Mouse (Mus musculus) heart, adult 2 months (tissue): Measurements from ENCODE around the gene Fbxo36.

ENCODE experiments used
- CTCF ChIP-seq: fragments of 200-600 bp; IDR thresholded peaks from 2 replicates; pipeline ENCODE4 v1.8.1; 2022; ENCODE audit warnings: antibody characterized with exemption, mild to moderate bottlenecking, moderate library complexity
- EP300 ChIP-seq: fragments of 200-500 bp; IDR thresholded peaks from 2 replicates; pipeline ENCODE4 v1.6.1; 2011; ENCODE audit warnings: low read depth, low read length, control low read depth; ENCODE audit not compliant: insufficient read depth
- POLR2A ChIP-seq: fragments of 200-500 bp; IDR thresholded peaks from 2 replicates; pipeline ENCODE4 v1.6.1; 2011; ENCODE audit warnings: mild to moderate bottlenecking, low read depth, low read length, control low read depth; ENCODE audit not compliant: insufficient read depth

GRCm38 (mm10) chr1:84847698-84848097 is 8.1 kb downstream of the Fbxo36 start:
- TF ChIP-seq EP300: no peak
- TF ChIP-seq CTCF: no peak
- TF ChIP-seq POLR2A: no peak
